Mouse (Mus musculus) heart, adult 9 months (tissue): ENCODE results near the gene Clasrp.

Experiments used
- DNase-seq, 2 experiments: peaks; one replicate each; pipeline ENCODE4 v3.0.0; 2022; ENCODE audit warnings: low spot score in 2 of 2

Gene Clasrp

GRCm38 (mm10) chr7:19531077-19531476, 73.2 kb downstream of the Clasrp start:
- no peak for DNase-seq
